Mouse (Mus musculus) spleen, adult 12 weeks (tissue): ENCODE data around the gene Ccn6.
"Not testable (repeated sequence)": the region's sequence is repeated elsewhere in the genome, so short reads cannot be mapped to it uniquely, and the experiment has no call there.

Source experiments
- DNase-seq: peaks from one replicate; pipeline ENCODE4 v3.0.0; 2022; ENCODE audit warnings: low spot score

Gene Ccn6

DNA sequence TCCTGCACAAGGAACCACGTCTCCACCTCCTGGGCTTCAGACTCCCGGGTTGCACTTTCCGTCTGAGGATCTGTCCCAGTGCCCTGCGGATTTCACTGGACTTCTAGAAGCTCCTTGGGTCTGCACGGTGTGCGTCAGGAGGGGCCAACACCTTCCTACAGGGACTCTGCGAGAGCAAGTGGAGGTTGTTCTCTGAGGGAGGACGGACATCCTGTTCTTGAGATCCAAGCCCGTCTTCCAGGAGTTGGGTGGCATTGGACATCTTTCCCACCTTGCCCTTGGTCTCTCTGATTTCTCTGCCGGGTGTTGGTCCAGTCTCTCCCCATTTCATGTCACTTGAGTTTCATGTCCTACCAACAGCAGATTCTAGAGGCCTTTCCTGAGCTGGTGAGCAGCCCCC is at the start of gene Ccn6:
Ccn6 (minus strand) TSS at position 101 of the 400 bp plus-strand sequence.
- no peak for DNase-seq

DNA sequence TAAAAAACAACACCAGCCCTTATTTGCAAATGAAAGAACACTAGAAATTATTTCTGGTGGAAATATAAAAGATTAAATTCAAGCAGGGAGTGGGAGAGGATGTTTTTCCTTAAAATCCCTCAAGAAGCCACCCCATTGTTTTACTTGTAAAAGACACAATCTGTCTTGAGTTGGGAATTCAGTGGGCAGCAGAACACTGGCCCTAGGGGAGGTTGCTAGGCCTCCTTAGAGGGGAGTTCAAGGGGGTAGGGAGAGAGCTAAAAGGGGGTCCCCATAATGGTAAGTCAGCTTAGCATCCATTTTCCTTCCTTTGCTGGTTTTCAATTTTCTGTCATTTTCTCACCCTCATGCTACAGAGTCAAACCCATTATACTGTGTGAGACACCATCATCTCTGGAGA is 46.4 kb upstream of the Ccn6 start:
- no peak for DNase-seq

DNA sequence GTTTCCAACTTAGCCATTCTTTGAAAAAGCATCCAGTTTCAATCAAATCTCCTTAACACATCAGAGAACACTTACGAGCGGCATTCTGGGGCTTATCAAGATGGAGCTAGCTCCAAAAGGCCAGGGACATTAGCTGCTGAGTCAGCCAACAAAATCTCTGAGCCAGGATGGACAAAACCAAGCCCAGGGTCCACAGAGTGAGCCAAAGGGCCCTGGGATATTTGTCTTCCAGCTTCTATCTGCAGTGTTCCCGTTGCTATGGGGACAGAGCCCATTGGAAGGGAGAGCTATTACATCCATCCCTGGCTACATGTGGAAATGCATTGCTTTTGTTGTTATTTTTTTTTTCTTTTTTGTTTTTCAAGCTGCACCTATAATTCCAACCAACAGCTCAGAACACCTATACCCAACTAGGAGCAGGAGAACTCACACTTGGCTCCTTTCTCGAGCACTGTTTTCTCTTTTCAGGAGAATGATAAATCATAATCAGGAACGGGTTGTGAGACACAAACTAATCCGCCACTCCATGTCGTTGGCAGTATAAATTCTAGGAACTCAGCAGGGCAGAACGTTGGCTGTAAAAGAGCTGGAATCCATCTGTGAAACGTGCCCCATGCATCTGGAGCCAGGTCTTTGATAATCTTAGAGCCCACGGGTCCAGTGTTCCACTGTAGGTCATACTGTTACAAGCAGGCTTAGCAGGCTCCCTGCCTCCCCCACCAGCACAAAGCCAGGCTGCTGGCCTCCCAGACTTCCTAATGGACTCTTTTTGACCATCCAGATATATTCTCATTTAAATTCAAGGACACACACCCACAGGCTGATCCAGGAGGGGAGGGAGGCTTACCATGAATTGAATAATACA is 45.8 kb upstream of the Ccn6 start:
- DNase-seq: no peak

DNA sequence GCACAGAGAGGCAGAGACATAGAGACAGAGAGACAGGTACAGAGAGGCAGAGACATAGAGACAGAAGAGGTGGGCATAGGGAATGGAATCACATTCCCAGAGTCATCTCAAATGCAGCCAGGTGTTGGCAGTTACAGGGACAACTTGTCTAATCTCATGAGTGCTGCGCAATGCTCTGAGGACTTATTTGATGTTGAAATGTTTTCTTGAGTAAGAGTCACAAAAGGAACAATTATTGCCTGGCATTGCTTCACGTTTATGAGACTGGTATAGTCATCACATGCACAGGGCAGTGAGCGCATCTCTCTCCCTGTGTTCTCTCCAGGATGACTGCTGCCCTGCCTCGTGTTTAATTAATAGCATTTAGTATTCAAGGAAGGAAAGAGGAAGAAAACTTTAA is 45.1 kb upstream of the Ccn6 start:
- DNase-seq: no peak

DNA sequence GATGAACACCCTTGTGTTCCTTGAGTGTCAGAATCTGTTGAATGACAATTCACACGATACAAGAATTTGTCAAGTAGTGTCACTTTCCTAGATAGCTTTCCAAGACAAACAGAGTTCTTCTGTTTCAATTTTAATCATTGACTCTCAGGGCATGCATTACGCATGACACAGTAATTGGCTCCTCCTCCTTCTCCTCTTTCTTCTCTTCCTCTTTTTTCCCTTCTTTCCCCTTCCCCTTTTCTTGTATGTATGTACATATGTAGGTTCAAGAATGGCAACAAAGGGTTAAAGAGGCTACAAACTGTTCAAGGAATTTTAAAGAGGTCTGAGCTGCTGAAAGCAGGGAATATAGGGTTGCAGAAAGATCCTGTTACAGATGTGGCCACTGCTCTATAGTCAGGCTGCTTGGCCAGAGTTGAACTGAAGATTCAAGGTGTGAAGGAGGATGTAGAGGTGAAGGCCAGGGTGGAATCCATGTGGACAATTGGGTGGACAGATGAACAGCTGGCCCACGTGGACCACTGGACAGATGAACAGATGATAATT is 43.8 kb upstream of the Ccn6 start:
- no peak for DNase-seq

DNA sequence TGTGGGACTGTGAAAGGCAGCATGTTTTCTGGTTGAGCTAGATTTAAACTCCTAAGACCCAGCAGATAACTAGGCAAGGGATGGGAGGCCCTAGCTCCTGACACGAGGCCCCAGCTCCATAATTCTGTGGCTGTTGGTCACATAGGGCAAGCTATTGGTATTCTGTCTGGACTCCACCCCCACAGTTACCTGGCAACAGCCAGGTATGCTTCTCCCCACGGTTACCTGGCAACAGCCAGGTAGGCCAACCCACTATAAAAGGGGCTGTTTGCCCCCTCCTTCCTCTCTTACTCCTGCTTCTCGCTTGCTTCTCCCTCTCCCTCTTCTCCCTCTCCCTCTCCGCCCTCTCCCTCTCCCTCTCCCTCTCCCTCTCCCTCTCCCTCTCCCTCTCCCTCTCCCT is 38.9 kb upstream of the Ccn6 start:
- DNase-seq: no peak

DNA sequence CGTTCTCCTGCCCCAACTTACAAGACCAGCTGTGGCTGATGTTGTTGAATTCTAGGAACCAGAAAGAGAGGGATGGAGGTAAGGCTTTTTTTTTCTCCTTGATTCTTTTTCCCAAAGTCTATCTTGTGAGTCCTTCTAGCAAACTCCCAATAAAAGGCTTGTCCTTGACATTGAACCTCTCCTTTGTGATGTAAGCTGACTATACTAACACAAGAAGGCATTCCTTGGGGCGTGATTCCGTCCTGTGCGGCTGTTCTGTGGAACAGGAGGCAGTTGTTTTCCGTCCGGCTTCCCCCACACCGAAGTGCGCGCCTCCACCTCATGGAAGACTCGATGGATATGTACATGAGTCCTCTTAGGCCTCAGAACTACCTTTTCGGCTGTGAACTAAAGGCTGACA is 34.6 kb upstream of the Ccn6 start:
- DNase-seq: not testable (repeated sequence)

DNA sequence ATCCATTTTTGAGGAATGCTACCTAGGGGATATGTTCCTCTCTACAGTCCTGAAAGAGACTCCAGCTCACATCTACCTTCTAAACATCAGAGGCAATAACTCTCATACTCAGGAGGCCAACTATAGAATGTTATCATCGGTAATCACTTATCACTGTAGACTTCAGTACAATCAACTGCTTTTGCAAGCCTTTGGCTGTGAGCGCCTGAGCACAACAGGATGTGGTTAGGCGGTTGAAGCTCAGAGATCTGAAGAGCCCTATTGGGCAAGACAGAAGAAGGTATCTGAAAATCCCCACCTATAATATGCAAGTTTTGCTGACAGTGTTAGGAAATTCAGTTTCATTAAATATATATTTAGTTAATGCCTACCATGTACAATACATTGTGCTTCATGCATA is 29.1 kb upstream of the Ccn6 start:
- no peak for DNase-seq

DNA sequence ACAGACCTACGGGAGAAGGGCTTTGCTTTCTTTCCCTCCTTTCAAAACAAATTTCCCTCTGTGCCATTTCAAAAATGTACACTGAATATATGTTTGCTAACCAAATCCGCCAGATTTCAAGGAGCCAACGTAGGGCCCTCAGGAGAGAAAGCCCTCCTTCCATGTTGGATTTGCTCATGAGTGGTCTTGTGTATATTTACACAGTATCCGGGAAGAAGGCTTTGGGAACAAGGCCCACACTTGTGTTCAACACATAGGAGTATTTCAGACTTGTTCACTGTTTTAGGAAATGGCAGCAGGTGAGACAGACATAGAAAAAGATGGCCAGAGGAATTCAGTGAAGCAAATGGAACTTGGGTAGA is 21.9 kb upstream of the Ccn6 start:
- DNase-seq: no peak

DNA sequence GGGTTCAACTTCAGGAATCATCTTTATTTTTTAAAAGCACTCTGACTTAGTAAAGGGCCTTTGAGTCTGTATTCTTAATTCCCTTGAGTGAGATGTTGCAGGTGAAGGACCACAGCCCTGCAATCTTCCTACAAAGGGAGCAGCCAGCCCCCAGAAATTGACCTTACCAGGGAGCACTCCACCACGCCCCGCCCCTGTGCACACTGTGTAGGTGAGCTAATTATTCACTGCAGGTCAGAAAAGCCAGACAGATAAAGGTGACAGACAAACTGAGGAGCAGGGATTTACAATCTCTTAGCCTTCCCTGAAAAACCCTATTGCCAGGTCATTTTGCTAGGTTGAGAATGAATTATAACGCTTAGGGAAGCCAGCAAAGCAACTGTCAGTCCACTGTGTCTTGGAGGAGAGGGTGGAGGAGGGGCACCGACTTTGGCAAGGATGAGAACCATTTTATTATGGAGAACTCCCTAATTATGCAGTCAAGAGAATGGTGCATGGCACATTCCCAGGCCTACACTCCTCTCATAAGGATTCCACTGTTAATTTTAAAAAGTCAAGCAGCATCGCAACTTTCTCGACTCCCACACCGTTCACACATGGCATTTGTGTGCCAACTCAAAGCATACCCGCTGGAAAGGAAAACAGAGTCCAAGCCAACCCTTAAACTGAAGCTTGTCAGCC is 21.4 kb upstream of the Ccn6 start:
- no peak for DNase-seq

DNA sequence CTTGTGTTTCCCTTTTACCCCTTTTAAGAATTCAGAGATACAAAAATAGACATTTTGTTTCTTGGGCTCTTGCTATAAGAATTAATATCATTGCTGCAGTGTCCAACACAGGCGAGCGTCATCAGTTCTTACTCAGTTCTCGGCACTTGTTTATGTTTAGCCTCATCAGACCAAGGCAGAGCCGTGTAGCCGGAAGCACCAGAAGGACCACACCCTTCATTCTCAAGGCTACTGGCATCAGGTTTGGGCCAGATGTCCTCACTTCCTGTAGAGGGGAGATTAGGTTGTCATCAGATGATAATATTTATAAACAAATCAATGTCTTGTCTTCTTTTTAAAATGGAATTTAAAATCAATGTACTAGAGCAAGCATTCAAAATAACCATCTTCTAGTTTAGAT is 13.4 kb upstream of the Ccn6 start:
- DNase-seq: no peak

DNA sequence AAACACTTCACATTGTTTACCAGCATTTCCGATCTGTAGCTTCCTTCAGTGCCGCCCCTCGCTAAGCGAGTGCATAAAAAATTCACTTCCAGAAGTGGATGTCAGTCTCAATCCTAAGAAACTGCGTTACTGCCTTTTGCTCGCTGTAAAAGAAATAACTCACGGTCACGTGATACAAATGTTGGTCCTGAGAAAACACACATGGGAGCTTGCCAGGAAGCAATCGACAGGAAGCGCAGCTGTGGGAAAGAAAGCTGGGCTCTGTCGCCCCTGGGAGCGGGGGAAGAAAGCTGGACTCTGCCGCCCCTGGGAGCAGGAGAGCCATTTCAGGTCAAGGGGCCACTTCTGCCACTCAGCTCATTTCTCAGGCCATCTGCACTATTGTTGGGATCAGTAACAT is 9.5 kb upstream of the Ccn6 start:
- DNase-seq: no peak

DNA sequence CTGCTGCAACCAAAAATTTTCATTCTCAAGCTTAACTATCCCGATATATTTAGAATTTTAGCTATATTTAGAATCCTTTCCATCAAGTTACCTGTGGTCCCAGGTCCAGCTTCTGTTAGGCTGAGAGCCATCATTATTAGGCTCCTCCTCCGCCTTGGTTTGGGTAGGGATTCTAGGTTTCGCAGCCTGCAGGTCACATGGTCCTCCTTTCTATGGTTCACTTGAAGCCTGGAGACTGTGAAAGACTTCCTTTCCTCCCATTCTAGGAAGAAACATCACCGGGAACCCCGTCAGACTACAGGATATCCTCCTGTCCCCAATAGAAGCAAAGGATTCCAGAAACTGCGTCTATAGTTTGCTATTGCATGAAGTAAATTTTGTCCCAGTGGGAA is 8.9 kb upstream of the Ccn6 start:
- no peak for DNase-seq

DNA sequence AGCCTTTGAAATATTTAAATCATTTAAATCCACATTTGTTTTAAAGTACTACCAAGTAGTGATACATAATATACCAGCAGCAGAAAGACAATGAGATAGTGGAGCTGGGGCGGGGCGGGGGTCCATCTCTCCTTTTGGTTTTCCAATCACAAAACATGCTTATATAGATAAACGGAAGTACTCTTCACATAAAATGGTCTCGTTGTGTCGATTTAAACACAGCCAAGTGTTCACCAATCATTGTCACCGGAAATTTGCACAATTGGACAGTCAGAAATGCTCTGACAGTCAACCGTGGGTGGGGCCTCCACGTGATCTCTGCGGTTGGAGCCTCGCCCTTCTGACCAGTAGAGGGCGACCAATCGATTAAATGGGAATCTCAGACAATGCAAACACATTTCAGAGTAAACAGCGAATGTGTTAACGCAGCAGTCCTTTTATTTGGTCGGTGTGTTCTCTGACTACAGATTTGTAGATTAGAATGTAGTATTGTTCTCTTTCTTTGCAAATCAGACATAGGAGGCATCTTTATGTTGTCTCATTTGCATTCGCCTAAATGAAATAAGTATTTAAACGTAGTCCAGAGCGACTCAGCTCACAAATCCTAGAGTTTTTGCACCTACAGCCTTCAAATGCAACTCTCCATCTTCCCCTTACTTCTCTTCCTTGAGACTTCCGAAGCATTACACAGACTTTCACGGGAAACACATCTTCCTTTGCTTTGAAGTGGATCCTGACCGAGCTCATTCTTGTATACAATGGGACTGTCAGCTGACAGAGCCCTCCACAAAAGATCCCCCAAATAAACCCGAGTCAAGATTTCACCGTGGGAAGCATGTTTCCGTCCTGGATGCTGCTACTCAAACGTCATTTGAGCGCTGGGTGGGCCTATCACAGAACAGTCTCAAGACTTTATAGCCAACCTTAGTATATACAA is 8.3 kb upstream of the Ccn6 start:
- peak; percentile 74 for DNase-seq

DNA sequence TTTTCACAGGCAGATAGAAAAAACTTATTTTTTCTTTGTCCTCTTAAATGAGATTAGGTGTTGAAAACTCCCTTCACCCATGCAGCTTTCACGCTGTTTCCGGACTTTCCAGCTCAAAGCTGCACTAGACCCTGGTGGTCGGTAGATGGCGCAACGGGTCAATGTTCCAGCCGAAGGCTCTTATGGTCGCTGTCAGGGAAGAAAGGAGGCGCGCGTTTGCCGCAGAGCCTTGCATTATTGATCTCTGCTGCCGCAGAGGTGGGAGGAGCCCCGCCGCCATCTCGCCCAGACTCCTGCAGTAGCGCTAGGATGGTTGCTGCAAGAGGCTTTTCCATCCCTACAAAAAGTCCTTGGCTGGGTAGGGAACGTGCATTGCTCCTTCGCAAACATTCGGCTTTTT is 7.5 kb upstream of the Ccn6 start:
- peak; percentile 73 for DNase-seq

DNA sequence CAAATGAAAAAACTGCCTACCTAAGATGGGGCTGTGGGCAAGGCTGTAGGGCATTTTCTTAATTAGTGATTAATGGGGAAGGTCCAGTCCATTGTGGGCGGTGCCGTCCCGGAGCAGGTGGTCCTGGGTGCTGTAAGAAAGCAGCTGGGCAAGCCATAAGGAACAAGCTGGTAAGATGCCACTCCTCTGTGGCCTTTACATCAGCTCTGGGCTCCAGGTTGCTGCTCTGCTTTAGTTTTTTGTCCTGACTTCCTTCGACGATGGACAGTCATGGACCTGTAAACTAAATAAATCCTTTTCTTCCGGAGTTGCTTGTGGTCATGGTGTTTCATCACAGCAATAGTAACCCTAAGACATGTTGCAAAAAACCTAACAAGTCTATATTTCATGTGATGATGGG is 7.1 kb upstream of the Ccn6 start:
- no peak for DNase-seq

DNA sequence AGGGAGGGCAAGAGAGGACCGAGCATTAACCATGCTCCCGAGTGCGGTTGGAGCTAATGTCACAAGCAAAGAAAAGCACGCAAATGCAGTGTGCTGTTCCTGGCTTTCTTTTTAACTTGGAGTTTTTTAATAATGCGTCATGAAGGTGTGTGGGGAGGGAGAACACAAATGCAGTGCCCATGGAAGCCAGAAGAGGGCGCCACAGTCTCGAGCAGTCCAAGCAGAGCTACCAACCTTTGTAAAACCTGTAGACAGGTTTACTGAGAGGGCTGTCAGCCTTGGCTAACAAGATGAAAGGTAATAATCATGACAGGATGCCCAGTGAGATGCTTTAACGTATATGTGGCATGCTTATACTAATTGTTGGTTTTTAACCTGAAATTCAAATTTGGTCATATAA is 6.6 kb upstream of the Ccn6 start:
- peak; percentile 50 for DNase-seq

DNA sequence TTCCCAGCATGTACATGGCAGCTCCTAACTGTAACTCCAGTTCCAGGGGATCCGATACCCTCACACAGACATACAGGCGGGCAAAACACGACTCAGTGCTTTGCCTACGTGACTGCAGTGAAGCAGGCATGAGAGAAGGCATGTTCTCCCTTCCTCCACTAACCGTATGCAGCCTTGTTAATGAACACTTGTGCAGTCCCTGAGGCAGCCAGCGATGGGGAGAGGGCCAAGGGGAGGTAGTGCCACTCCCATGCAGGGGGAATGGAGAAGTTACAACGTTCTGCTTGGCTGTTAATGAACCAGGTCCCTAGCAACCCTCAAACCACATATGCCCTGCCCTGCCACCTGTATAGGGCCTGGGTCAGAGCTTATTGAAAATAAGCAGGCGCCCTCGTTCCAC is 6.0 kb upstream of the Ccn6 start:
- no peak for DNase-seq

DNA sequence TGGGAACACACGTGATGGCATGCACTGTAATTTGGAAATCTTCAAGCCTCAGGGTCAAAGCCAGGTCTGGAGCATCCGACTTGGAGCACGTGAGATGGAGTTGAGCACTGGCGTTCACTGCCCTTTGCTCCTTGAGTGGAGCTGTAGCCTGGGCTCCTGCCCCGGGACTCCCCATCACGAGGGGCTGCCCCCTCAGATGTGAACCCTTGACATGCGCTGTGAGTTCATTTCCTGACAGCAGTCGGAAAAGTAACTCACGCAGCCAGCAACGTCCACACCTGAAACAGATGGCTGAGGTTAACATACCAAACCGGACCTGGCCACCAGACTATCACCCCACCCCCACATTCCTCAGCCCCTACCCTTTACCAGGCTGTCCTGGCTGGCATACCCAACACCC is 4.0 kb upstream of the Ccn6 start:
- DNase-seq: no peak

DNA sequence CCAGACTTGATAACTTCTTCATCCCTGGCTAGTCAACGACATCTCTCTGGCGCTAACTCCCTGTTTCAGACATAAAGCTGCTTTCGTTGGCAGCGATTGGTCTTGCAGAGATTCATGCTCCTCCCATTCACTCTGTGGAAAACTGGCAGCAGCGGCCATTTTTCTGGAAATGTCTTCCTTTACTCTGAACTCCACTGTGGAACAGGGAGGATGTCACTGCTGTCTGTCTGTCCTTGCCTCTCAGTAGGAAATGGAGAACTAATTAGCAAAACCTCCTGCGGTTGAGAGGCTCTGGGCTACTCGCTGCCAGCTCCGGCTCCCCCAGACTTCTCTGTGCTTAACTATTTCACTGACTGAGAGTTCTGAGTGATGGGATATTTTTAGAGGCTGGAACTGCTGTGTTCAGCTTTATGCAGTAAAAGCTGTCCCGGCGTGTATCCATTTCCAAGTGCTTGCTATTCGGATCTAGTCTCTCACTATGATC is 2.1 kb upstream of the Ccn6 start:
- no peak for DNase-seq

DNA sequence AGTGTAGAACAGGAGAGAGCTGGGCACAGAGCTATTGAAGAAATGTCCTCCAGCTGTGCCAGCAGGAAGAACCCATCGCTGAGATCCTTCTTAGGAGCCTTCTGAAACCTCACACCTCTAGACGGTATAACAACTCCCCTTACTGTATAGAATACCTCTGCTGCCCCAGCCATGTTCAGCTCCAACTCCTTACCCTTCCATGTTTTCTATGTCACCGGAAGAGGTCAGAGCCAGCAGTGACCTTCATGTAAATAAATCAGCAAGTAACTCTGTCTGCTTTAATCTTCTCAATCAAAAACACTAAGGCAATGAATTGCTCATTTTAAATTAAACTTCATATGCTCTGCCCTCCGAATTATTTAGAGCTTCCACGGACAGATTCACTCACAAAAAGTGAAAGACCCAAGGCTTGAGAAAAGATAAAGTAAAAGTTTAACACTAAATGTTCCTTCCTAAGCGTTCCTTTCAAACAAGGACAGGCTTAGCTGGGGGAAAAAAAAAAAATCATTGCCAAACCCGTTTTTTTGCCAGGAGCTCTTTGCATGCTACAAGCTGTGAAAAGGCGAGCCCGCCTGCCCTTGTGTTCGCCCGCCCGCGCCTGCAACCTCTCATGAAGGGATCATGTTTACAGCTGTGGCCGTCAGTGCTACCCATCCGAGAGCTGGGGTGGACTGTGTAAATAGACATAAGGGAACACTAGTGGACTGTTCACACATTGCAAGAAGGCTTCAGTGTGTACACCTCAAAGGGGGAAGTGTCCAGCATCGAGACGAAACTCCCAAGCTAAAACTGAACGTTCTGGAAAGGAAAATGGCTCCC is 719 bp downstream of the Ccn6 start:
- no peak for DNase-seq
